Mouse (Mus musculus): ENCODE measurements around the gene Gm20538.

Gene Gm20538

DNA sequence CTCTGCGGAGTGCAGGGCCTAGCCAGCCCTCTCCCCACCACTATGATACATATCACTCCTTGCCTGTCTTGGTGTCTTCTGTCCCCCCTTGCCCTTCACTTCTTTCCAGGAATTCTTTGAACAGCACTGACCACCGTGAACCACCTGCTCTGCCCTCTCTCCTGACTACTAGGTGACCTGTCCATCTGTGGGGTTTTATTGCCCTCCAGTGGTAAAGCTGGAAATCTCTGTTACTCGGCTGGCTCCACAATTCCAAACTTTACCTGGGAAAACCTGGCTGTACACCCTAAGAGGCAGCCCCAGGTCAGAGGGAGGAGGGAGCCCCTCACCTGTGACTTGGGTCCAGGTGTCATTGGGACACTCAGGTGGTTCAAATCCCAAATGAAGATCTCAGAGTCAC lies 17.3 kb downstream of the Gm20538 start:
- no peak for DNase-seq (ENCODE audit: low read depth, low spot score)

DNA sequence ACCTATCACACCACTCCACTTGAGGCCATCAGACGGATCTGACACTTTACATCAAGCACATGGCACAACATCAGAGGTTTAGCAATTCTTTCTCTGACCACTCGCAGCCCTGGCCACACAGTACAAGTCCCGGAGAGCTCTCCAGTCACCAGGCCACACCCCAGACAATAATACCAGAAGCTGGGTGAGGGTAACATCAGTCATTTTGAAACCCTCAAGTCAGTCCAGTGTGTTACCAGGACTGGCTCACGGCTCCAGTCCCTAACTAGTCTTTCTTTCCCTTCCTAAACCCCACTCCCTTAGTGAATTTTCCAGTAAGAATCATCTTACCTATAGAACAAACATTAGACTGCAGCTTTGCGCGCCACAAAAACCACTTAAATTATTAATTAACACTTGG lies 22.6 kb downstream of the Gm20538 start:
- no peak for DNase-seq (ENCODE audit: low read depth, low spot score)

DNA sequence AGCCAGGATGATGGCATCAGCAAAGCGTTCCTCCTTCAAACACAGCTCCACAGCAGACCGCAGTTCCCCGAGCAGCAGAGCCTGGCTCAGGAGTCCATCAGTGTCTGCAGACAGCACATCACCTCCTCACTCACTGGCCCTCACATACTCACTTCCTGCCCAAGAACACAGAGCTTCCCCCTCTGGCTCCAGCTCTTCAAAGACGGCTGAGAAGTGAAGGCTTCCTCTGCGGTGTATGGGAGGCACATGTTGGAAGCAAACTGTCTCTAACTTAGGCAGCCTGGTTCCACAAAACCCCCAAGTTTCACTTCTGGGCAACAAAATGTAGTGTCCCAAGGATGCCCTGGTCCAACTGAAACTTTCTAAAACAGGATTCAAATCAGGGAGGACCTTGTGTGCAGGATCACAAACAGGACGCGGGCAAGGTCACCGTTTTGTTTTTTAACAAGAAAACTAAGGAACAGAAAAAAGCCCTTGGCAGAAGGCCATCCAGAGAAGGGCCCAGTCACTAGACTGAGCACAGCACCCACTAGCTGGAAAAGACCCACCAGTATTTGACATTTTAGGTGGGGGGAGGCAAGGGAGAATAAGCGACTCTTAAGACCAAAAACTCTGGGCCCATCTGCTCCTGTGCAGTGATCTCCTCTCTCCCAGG lies 27.0 kb downstream of the Gm20538 start:
- DNase-seq (ENCODE audit: low read depth, low spot score): no peak

DNA sequence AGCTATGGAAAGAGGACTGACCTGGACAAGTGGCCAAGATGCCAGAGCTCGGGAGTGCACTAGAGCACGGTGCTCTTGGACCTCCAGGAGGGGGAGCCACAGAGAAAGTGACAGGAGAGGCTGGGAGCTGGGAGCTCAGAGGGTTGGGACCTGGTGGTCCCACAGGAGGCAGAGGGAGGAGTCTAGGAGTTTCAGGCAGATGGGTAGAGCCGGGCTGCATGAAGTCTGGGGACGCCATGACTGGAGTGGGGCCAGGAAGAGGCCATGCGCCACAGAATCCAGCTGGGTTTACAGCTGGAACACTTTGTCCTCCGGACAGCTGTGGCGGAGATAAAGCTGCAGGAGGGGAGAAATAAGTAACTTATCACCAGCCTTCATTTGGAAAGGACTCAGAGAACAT lies 33.5 kb downstream of the Gm20538 start:
- DNase-seq (ENCODE audit: low read depth, low spot score): no peak

DNA sequence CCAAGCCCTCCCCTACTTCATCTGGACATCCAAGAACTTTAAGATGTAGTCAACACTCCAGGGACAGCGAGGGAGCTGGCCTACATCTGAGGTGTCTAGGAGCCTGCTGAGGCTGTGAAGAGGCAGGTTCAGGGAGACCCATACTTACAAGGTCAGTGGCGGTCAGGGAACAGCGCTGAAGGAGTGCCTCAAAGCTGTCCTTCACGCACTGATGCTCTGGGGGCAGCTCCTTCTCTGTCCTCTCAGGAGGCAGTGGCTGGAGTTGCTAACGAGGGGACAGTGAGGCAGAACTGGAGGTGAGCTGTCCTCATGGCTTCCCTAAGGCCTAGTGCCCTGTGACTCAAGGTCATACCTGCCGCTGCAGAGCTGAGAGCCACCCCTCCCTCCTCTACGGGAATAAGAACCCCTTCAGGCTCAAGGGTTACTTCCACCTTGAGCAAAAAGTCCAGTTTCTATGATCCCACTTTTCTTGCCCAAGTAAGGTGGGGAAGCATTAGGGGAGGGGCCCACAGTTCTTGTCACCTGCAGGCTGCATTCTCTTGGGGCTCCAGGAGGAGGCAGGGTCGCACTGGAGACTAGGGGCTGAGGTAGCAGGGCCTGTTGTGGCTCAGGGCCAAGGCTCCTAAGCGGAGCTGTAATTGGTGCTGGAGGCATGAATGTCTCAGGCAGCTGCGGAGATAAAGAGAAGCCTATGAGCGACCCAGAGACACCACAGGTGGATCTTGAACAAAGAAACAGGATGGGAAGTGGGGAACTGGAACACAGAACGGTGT lies 34.4 kb downstream of the Gm20538 start:
- no peak for DNase-seq (ENCODE audit: low read depth, low spot score)

DNA sequence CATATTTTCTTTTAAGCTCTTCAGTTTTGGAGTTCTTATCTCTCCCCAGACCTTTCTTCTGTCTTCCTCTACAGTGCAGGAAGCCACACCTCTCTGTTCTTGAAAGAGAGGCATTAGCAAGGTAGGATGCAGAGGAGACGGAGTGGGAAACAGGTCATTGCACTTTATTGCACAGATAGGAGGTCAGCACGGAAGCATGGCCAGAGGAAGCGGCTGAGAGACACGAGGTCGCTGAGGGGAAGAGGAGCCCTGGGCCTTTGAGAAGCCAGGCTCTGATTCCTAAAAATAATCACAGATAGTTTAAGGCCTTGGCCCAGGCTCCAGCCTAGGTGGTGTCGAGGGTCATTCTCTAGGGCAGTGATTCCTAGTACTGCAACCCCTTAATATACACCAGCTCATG lies 36.9 kb downstream of the Gm20538 start:
- DNase-seq (ENCODE audit: low read depth, low spot score): no peak

DNA sequence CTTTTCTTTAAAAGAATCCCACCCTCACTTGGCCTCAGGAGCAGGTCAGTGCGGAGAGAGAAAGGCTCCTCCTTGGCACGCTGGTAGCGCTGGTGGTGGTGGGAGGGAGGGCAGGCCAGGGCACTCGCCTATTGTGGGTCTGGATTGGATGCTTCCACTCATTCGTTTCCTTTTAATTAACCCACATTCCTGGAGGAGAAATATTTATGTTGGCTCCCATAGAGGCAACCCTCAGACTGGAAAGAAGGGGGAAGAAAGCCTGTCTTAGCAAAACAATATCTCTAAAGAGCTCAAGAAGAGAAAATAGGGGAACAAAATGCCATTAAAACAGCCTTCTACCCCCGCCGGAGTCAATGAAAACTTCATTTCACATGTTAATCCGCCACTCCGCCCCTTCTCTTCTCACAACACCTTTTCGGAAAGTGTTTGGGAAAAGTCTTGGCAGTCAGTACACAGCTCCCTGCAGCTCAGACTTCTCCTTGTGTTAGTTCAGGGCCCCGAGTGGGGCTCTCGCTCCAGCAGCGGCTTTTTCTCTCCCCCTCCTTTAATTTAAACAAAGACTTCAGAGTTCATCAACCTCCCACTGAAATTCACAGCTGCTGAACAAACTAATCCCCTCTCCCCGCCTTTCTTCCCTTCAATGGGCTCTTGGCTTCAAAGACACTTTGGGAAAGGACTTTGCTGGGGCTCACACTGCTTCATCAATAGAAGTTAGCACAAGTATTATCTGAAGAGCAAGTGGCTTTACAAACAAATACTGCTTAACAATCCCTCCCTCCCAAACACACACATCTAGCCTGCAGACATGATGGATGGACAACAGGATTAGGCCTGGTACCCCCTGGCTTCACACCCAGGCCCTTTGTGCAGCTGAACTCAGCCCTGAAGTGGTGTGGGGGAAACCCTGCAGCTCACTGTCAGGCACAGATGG lies 37.8 kb downstream of the Gm20538 start:
- no peak for DNase-seq (ENCODE audit: low read depth, low spot score)

DNA sequence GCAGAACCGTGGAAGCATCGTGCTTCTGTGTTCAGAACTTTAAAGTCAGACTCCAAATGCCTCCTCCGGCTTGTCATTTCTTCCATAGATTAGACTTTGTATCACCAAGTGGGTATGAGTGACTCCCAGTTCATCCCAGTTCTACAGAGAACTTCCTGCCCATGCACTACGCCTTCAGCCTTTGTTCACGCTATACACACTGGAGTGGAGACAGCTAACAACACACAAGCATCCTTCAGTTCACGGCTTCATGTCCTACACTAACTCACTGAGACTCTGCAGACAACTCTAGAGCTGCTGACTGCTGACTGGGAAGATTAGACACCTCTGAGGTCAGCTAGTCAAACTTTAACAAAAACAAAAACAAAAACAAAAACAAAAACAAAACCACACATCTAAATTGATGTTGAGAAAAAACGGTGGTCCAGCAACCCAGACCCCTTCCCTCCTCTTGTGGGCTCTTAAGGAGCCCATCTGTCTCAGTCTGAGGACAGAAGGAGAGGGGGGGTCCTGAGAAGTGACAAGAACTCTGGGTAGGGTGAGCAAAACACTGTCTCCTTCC lies 38.6 kb downstream of the Gm20538 start:
- no peak for DNase-seq (ENCODE audit: low read depth, low spot score)

DNA sequence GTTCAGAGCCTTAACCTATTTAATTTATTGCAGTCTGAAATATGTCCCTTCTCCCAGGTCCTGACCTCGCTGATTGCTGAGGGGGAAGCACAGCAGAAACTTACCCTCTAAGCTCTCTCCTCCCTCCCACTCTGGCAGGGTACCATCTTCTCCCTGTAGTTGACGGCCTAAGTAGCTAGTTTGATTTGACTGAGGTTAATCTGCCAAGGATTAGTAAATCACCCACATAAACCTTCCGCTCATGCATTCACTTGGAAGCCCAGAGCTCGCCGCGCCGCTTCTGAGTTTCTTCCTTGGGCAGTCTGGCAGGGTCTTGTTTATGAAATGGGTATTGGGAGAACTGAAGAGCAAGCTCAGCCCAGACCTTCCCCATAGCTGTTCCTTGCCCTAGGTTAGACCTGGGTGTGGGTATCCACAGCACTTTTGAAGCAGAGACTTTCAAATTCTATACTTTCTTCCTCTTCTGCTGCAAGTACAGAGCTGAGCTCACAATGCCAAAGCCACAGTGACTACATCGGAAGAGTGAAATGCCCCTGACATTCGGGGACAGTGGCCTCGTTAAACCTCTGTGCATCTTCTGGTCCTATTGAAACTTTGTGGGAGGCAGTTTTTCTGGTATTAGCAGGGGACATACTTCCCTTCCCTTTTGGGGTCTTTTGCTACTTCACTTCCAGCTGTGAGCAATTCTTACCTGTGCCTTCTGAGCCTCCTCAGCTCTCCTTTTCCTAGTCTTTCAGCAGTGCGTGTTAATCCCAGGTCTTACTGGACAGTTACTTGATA lies 39.4 kb downstream of the Gm20538 start:
- DNase-seq (ENCODE audit: low read depth, low spot score): no peak

DNA sequence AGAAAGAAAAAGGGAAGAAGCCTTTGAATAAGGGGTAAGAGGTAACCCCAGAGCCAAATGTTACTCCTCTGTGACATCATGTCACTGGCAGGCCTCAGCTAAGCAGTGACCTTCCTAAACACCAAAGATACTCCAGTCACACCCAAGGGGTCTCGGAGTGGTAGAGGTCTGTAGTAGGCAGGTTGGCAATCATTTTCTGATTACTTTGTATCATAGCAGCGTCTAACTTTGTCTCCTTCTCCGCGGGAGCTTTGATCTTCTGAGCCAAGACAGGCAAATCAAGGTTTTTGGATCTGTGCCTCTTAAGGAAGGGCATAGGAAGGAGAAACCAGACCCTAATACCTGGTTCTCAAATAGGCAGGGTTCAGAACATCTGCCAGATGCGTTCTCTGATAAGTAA lies 40.0 kb downstream of the Gm20538 start:
- no peak for DNase-seq (ENCODE audit: low read depth, low spot score)

DNA sequence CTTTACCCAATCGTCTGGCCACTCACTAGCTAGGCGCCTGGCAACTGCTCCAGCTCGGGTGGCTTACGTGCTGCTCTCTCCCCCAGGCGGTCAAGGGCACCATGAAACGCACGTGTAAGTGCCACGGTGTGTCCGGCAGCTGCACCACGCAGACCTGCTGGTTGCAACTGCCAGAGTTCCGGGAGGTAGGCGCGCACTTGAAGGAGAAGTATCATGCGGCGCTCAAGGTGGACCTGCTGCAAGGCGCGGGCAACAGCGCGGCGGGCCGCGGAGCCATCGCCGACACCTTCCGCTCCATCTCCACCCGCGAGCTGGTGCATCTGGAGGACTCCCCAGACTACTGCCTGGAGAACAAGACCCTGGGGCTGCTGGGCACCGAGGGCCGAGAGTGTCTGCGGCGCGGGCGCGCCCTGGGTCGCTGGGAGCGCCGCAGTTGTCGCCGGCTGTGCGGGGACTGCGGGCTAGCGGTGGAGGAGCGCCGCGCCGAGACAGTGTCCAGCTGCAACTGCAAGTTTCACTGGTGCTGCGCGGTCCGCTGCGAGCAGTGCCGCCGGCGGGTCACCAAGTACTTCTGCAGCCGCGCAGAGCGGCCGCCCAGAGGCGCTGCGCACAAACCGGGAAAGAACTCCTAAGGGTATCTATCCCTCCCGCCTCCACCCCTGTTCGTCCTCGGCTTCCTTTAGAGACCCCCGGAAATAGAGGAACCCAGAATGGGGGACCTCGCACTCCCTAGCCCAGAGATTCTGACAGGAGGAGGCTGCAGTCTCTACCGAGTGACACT lies 41.0 kb downstream of the Gm20538 start:
- DNase-seq (ENCODE audit: low read depth, low spot score): no peak

DNA sequence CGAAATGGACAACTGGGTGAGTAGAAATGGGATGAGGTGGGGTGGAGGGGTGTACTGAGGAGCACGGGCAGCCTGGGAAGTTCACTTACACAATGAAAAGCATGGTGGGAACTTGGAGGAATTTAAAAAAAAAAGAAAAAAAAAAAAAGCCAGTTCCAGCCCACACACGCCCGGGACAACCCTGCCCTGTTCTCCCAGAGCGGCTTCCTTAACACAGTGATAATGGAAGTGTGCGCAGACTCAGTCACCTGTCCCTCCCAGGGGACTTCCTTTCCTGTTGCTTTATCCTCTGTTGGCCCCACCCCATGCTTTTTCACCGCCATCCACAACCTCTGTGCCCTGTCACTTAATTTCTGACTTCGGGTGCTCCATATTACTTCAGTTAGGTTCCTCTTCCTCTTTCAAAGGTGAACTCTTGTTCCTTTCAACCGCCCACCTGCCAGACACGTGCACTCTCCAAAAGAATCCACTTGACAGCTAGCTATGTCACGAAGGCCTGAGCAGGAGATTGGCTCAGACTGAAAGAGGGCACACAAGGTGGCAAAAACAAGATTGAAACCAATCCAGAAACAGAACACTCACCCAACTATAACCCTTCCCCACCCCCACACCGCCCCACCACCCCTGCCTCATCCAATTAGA lies 42.0 kb downstream of the Gm20538 start:
- peak; percentile 39 for DNase-seq (ENCODE audit: low read depth, low spot score)

DNA sequence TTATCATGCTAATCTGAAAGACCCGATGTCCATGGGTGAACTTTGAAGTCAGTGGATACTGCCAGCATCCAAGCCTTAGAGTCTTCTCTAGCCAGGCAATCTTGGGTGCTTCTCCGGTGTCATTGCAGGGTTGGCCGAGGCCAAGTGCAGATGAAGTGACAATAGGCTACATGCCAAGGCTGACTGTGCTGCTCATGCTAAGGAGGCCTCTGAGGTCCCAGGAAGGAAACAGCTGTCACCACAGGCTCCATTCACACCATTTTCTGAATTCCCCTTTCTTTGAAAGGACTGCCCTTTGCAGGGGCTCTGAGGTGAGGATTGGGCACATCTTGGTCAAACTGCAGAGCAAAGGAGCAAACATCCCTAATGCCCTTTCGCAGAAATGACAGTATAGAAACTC lies 49.9 kb downstream of the Gm20538 start:
- DNase-seq (ENCODE audit: low read depth, low spot score): no peak

DNA sequence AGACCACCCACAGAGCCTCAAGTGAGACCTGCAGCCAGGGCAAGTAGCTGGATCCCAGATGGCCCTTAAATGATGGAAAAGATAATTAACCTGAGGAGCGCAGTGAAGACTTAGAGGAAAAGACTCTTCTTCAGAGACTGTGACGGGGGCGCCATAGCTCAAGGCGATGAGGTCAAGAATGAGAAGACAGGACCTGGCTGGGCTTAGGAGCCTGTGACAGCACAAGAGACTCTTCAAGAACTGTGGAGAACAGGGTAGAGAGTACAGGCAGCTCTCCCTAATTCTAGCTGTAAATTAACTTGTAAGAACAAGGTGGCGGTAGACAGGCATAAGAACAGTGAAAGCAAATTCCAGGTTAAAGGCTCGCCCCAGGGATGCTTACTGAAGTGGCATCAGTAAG lies 50.7 kb downstream of the Gm20538 start:
- DNase-seq (ENCODE audit: low read depth, low spot score): no peak

DNA sequence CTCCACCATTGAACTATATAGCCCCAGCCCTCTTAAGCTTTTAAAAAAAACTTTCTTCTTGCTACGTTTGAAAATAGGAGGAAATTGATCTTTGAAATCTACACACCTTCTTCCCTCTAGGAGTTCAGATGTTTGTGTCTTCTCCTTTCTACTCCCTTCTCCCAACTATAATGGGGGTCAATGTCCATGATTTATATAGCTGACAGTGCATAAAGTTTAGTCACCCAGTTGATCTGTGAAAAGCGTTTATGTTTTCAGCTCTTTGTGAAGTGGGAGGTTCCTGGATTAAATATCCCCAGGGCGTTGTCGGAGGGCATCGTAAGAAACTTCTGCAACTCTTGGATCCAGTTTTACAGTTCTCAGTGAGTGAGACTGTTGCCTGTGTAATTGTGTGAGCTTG lies 52.4 kb downstream of the Gm20538 start:
- no peak for DNase-seq (ENCODE audit: low read depth, low spot score)

DNA sequence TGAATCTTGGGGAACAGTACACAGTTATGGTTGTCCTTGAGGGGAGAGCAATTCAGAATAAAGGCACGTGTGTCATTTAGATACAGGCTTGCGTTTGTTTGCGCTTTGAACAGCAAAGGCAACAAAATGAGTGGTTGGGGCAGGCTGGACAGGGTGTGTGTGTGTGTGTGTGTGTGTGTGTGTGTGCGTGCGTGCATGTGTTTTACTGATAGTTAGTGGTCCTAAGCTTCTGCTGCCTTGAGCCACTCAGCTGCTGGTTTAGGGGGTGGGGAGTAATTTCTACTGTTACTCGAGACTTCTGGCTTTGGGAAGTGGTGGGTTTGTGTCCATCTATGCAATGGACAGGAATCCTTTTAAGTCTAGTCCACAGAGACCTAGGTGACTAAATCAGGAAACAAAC lies 53.7 kb downstream of the Gm20538 start:
- no peak for DNase-seq (ENCODE audit: low read depth, low spot score)

DNA sequence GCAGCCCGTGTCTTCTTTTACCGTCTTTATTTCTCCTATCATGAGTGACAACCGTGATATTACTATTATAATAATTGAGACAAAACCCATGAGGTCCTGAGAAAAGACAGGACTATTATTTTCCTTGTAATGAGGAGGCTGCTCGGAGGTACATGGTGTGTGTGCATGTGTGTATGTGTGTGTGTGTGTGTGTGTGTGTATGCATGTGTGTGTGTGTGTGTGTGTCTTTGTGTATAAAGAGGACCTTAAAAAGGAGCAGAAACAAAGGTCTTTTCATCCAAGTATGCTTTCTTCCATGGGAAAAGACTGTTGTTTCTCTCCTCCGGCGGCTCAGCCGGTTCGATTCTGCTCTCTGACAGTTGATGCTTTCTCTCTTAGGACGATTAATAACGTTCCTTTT lies 55.7 kb downstream of the Gm20538 start:
- no peak for DNase-seq (ENCODE audit: low read depth, low spot score)

DNA sequence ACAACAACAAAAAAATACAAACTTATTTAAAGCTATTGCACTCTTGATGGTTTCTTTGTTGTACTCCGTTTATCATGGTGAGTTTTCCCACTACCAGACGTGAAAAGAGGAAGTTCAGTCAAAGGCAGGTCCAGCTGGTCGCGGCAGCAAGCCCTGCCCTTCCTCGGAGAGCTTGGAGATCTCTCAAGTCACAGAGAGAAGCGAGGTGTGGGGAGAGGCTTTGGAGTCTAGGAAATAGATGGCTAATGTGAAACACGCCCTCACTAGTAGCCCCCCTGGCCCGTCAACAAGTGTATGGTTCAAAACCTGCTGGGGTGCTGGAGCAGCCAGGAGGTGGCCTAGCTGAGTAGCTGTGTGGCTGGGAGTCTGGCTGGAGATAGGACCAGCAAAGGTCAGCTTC lies 56.1 kb downstream of the Gm20538 start:
- DNase-seq (ENCODE audit: low read depth, low spot score): peak; percentile 68
